Mouse (Mus musculus): Measurements from ENCODE around the gene Capn10.

Gene Capn10

GRCm38 (mm10) chr1:92971879-92972795 is 38.0 kb downstream of the Capn10 start:
- DNase-seq (ENCODE audit: low read depth in 2 of 2, low spot score in 2 of 2) = no peak

GRCm38 (mm10) chr1:92972854-92973253 is 38.7 kb downstream of the Capn10 start:
- DNase-seq (ENCODE audit: low read depth in 2 of 2, low spot score in 2 of 2) = no peak

DNA sequence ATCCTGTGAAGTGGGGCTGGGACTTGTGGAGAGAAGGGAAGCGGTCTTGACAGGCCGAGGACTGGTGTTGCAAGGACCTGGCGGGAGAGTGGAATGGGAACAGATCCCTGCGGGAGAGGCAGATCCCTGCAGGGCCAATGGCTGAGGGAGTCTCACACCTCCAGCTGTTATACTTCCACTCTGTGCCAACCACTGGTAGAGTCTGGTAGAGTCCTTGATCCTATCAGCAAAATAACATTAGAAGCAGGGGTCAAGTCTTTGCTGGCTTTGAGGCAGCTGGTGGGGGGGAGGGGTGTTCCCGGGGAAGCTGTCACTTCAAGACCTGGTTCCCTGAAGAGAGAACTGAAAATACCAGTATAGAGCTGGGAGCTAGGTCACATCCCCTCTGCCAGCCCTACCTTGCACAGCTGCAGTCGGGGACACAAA is 42.0 kb downstream of the Capn10 start:
- no peak for DNase-seq (ENCODE audit: low read depth in 2 of 2, low spot score in 2 of 2)

- no peak for DNase-seq (ENCODE audit: low read depth in 2 of 2, low spot score in 2 of 2)
Measured at GRCm38 (mm10) chr1:92978645-92979044, 44.5 kb downstream of the Capn10 start.

- DNase-seq (ENCODE audit: low read depth in 2 of 2, low spot score in 2 of 2) = no peak
Measured at GRCm38 (mm10) chr1:92979073-92979602, 45.0 kb downstream of the Capn10 start.

- DNase-seq (ENCODE audit: low read depth in 2 of 2, low spot score in 2 of 2) = no peak
Measured at GRCm38 (mm10) chr1:92981056-92981845, 47.1 kb downstream of the Capn10 start.

GRCm38 (mm10) chr1:92982931-92983605 is 48.9 kb downstream of the Capn10 start:
- DNase-seq (ENCODE audit: low read depth in 2 of 2, low spot score in 2 of 2) = no peak

DNA sequence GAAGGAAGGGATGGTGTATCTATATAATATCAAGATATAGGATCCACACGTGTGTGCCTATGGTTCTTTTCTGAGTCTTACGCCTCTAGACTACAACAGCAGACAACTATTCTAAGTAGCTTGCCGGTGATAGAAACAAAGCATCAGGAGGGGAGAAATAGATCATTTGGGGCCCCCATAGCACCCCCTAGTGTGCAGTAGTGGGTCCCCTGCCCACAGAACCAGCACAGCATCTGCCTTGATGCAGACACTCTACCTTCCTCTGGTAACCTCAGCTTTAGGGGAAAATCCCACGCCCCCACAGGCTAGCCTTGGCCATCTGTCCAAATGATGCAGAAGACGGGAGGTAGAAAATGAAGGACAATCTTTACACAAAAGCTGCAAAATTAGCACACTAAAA is 50.8 kb downstream of the Capn10 start:
- DNase-seq (ENCODE audit: low read depth in 2 of 2, low spot score in 2 of 2) = no peak

GRCm38 (mm10) chr1:92988894-92989293 is 54.7 kb downstream of the Capn10 start:
- no peak for DNase-seq (ENCODE audit: low read depth in 2 of 2, low spot score in 2 of 2)

GRCm38 (mm10) chr1:92989891-92990290 is 55.7 kb downstream of the Capn10 start:
- DNase-seq (ENCODE audit: low read depth in 2 of 2, low spot score in 2 of 2) = no peak

DNA sequence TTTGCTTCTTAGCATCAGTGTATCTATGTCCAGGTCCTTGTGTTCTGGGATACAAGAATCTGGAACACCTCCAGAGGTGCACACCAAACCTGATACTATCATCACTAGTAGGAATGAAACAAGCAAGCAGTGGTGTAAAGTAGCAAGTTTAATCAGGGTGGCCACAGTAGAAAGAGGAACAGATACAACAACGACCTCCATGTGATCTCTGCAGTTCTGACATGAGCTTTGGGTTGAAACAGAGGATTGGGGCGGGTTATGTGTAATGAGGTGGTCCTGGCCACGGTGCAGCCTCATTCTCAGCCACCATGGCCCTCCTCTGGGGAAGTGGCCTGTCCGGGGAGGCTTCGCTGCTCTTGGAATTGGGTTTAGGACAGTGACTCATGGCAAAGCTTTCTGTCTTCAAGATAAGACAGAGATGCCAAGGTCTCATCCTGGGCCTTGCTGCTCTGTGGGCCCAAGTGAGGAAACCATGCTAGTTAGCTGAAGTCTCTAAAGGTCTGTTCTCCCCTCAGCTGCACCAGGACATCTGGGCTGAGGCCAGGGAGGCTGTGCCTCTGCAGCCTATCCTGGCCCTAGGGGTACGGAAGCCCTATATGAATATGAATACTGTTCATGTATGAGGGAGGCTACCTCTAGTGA is 58.2 kb downstream of the Capn10 start:
- DNase-seq (ENCODE audit: low read depth in 2 of 2, low spot score in 2 of 2) = no peak

- no peak for DNase-seq (ENCODE audit: low read depth in 2 of 2, low spot score in 2 of 2)
Measured at GRCm38 (mm10) chr1:92992880-92993279, 58.7 kb downstream of the Capn10 start.

All from CD8-positive naive resting alpha-beta T cell, adult 2 months (primary cell).